ENCODE assay signal across 18 mouse cellular contexts in the genomic region with DNA sequence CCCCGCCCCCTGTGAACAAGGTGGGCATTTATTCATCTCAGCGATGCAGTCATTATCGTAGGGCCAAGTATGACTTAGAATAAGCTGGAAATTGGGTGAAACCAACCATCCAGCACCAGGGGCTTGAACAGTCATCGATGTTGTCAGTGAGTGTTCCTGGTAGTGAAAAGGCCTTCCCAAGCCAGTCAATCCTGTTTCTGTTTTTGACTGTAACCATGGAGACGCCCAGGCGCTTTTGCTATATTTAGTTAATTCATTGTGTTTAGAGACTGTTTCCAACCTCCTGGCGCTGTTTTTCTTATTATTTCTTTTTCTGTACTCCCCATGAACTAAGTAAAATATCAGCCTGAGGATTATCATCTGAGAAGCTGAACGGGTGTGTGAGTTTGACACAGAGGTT.
A peak's percentile ranks its signal among the peaks of the same experiment; 100 is the strongest.
DNase-seq lines count a peak whose midpoint lies in the region; ATAC-seq and TF ChIP-seq lines count a peak whose summit lies in the region.
"Had no signal": no experiment of that assay in that cellular context is flagged by ENCODE, and none has a peak within 500 bp of the region (broad histone marks: within the 10 kb centered on the region; RNA-seq: fewer than 3 reads in every experiment).

No protein-coding gene starts in this region.

- ATAC-seq in hindbrain, postnatal 0 days, result no peak
- no peak for ATAC-seq in lung, embryonic 14.5 days (ENCODE audit: insufficient read depth)
- ATAC-seq: intestine, embryonic 16.5 days had no signal

- 66% methylated on average over 8 of the region's 8 CpGs for WGBS in hindbrain, postnatal 0 days
- WGBS in hindbrain, embryonic 10.5 days, result 79% methylated on average over 8 of the region's 8 CpGs
- WGBS in lung, embryonic 14.5 days, result 77% methylated on average over 8 of the region's 8 CpGs
- 83% methylated on average over 8 of the region's 8 CpGs for WGBS in cerebellum, adult 2 months

- no peak overlapping the region for H3K4me3 ChIP-seq in hindbrain, postnatal 0 days (ENCODE audit: low read length)
- no peak overlapping the region for H3K4me3 ChIP-seq in hindbrain, embryonic 10.5 days
- H3K4me3 ChIP-seq in lung, embryonic 14.5 days (ENCODE audit: low read depth, low read length), result no peak overlapping the region
- no peak overlapping the region for H3K4me3 ChIP-seq in cerebellum, adult 2 months (replicated peaks; ENCODE audit: insufficient read depth, low read depth, low read length)
- H3K4me3 ChIP-seq: heart, embryonic 10.5 days; limb, embryonic 13.5 days had no signal

- H3K9ac ChIP-seq in hindbrain, postnatal 0 days (replicated peaks; ENCODE audit: low read length), result no peak overlapping the region
- no peak overlapping the region for H3K9ac ChIP-seq in lung, embryonic 14.5 days
- H3K9ac ChIP-seq: hindbrain, embryonic 14.5 days; limb, embryonic 13.5 days; liver, embryonic 14.5 days had no signal

- no peaks in the 10 kb centered on the region for H3K4me1 ChIP-seq in hindbrain, postnatal 0 days (ENCODE audit: insufficient read depth, low read length)
- peaks cover 9% of the 10 kb centered on the region for H3K4me1 ChIP-seq in hindbrain, embryonic 10.5 days (replicated peaks)
- no peaks in the 10 kb centered on the region for H3K4me1 ChIP-seq in lung, embryonic 14.5 days (ENCODE audit: insufficient read depth)
- H3K4me1 ChIP-seq in cerebellum, adult 2 months (ENCODE audit: control insufficient read depth, insufficient read depth, low read length), result no peaks in the 10 kb centered on the region

- H3K27ac ChIP-seq in hindbrain, postnatal 0 days, result no peak overlapping the region
- H3K27ac ChIP-seq in hindbrain, embryonic 10.5 days, result no peak overlapping the region
- H3K27ac ChIP-seq in lung, embryonic 14.5 days (ENCODE audit: low read depth), result no peak overlapping the region
- H3K27ac ChIP-seq in cerebellum, adult 2 months (ENCODE audit: insufficient read depth, low read length), result no peak overlapping the region
- H3K27ac ChIP-seq: heart, embryonic 10.5 days; hindbrain, embryonic 14.5 days; kidney, postnatal 0 days; limb, embryonic 13.5 days; liver, embryonic 14.5 days; stomach, postnatal 0 days had no signal

- no peaks in the 10 kb centered on the region for H3K9me3 ChIP-seq in hindbrain, postnatal 0 days (ENCODE audit: low read length)
- no peaks in the 10 kb centered on the region for H3K9me3 ChIP-seq in hindbrain, embryonic 10.5 days
- H3K9me3 ChIP-seq in lung, embryonic 14.5 days (ENCODE audit: low read depth, low read length), result no peaks in the 10 kb centered on the region
- H3K9me3 ChIP-seq: heart, embryonic 10.5 days; limb, embryonic 13.5 days had no signal

- no peaks in the 10 kb centered on the region for H3K27me3 ChIP-seq in hindbrain, postnatal 0 days (ENCODE audit: insufficient read depth, low read length)
- no peaks in the 10 kb centered on the region for H3K27me3 ChIP-seq in hindbrain, embryonic 10.5 days (ENCODE audit: insufficient read depth, poor library complexity, severe bottlenecking)
- H3K27me3 ChIP-seq in lung, embryonic 14.5 days (ENCODE audit: insufficient read depth, low read length), result no peaks in the 10 kb centered on the region
- H3K27me3 ChIP-seq in cerebellum, adult 2 months (ENCODE audit: control insufficient read depth, insufficient read depth, low read length), result no peaks in the 10 kb centered on the region; the same call in 1 of the 2 replicates
- H3K27me3 ChIP-seq: limb, embryonic 13.5 days had no signal

- no peak for TF ChIP-seq CTCF in hindbrain, postnatal 0 days (IDR thresholded peaks at IDR 0.05; ENCODE audit: low read depth)
- TF ChIP-seq CTCF in lung, embryonic 14.5 days (IDR thresholded peaks at IDR 0.05; ENCODE audit: low read depth), result no peak
- TF ChIP-seq CTCF in cerebellum, adult 2 months (IDR thresholded peaks at IDR 0.05; ENCODE audit: borderline replicate concordance, insufficient read depth, low read depth, low read length), result no peak

- H3K36me3 ChIP-seq in hindbrain, postnatal 0 days (ENCODE audit: insufficient read depth, low read length), result no peaks in the 10 kb centered on the region
- H3K36me3 ChIP-seq in hindbrain, embryonic 10.5 days, result no peaks in the 10 kb centered on the region
- H3K36me3 ChIP-seq in lung, embryonic 14.5 days (ENCODE audit: insufficient read depth), result no peaks in the 10 kb centered on the region
- H3K36me3 ChIP-seq: heart, embryonic 10.5 days; limb, embryonic 13.5 days had no signal

- no peak overlapping the region for H3K4me2 ChIP-seq in hindbrain, postnatal 0 days (ENCODE audit: low read depth, low read length)
- H3K4me2 ChIP-seq in lung, embryonic 14.5 days, result no peak overlapping the region
- H3K4me2 ChIP-seq: hindbrain, embryonic 14.5 days; limb, embryonic 13.5 days had no signal

- no peak for TF ChIP-seq POLR2A in cerebellum, adult 2 months (IDR thresholded peaks at IDR 0.05; ENCODE audit: borderline replicate concordance, insufficient read depth, low read length)

- DNase-seq in hindbrain, postnatal 0 days (ENCODE audit: low spot score), result peak; percentile 25
- DNase-seq in hindbrain, embryonic 10.5 days (ENCODE audit: low spot score), result no peak
- peak; percentile 24 for DNase-seq in lung, embryonic 14.5 days
- DNase-seq in lung, postnatal 25 days (ENCODE audit: low spot score), result no peak
- peak; percentile 19 for DNase-seq in right cerebral cortex, postnatal 4 days
- no peak for DNase-seq in right cerebral cortex, adult 18-20 months
- no peak for DNase-seq in cerebellum, adult 2 months
- DNase-seq: adrenal gland, postnatal 36 days; cerebellum, postnatal 36 days; gastrocnemius, postnatal 36 days; heart, postnatal 14 days had no signal

Comparison
In these comparisons a context has a peak if more than half of its experiments do, and no peak if none do; other contexts are left out.
1. DNase-seq: peak in hindbrain, postnatal 0 days (single experiment), lung, embryonic 14.5 days (single experiment) and right cerebral cortex, postnatal 4 days (single experiment); none in hindbrain, embryonic 10.5 days (single experiment), lung, postnatal 25 days (single experiment), right cerebral cortex, adult 18-20 months (single experiment) and cerebellum, adult 2 months (0 of 2).